In the genomic region with DNA sequence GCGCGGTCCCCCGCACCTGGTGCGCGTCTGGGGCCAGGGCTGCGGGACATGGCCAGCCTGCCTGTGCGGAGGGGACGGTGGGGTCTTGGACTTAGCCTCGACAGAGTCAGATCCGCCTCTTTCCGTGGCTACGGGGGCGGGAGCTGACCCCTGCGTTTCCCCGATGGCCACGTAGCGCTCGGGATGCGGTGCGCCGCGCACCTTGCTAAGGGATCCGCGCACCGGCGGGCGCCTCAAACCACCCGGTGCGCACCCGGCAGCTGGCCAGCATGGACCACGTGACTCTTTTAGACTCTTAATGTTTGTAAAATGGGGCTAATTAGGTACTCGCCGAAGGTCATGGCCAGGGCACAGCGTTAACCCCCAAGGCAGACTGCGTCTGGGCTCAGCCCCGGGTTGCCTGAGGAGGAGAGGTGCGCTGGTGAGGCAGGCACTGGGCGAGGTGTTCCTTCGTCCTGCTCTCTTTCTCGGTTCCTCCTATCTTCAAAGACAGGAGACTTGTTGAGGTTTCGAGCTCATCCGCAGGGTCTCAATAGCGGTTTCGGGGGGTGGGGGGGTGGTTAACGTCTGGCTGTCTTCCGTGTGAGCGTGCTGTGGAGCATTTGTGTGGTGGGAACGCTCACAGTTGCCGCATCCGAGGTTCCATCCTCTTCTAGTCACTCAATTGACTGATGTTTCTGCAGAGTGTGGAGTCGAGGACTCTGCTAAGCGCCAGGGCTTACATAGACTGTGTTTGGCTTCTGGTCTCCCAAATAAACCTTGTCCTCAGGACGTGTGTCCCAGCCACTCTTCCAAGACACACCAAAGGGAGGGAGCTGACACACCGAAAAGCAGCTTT, we compare ENCODE assay signal across 8 mouse cellular contexts. TPM values are rescaled to one million over a fixed set of nuclear protein-coding genes. Genes with fewer than 3 reads are reported as not detected.
DNase-seq lines count a peak whose midpoint lies in the region; ATAC-seq and TF ChIP-seq lines count a peak whose summit lies in the region.

No protein-coding gene starts in this region.

- no peak overlapping the region; the same call in 1 of the 2 replicates for H3K27ac ChIP-seq in embryonic facial prominence, embryonic 10.5 days (replicated peaks)
- H3K27ac ChIP-seq in limb, embryonic 11.5 days (replicated peaks; ENCODE audit: low read depth, low read length), result no peak overlapping the region
- peak overlapping the region; percentile 79 for H3K27ac ChIP-seq in neural tube, embryonic 15.5 days (replicated peaks)

- peaks cover 64% of the 10 kb centered on the region for H3K27me3 ChIP-seq in E14TG2a.4 (ENCODE audit: insufficient read depth, low read length)
- H3K27me3 ChIP-seq in embryonic facial prominence, embryonic 10.5 days (replicated peaks; ENCODE audit: low read depth, poor library complexity, severe bottlenecking), result peaks cover 72% of the 10 kb centered on the region
- peaks cover 47% of the 10 kb centered on the region for H3K27me3 ChIP-seq in limb, embryonic 11.5 days (ENCODE audit: control insufficient read depth, insufficient read depth, low read length)
- H3K27me3 ChIP-seq in neural tube, embryonic 15.5 days (replicated peaks), result peaks cover 42% of the 10 kb centered on the region

- TF ChIP-seq CTCF in E14TG2a.4 (conservative IDR thresholded peaks at IDR 0.05; ENCODE audit: low read length), result no peak

- H3K9me3 ChIP-seq in E14TG2a.4 (ENCODE audit: low read length), result peaks cover 6% of the 10 kb centered on the region
- peaks cover 9% of the 10 kb centered on the region; the same call in 1 of the 2 replicates for H3K9me3 ChIP-seq in embryonic facial prominence, embryonic 10.5 days
- no peaks in the 10 kb centered on the region; the same call in 1 of the 2 replicates for H3K9me3 ChIP-seq in limb, embryonic 11.5 days (ENCODE audit: control insufficient read depth, low read length)
- no peaks in the 10 kb centered on the region for H3K9me3 ChIP-seq in neural tube, embryonic 15.5 days (replicated peaks)

- peak; percentile 5 for DNase-seq in 3134 (ENCODE audit: extremely low read depth, insufficient read length, low spot score)
- DNase-seq in embryonic facial prominence, embryonic 10.5 days (ENCODE audit: low spot score), result peak; percentile 47
- peak; percentile 4 to 19 for DNase-seq in heart, postnatal 10 days
- no peak for DNase-seq in limb, embryonic 11.5 days (ENCODE audit: low spot score)
- no peak for DNase-seq in spleen, postnatal 4 days (ENCODE audit: low spot score in 2 of 2)
- no peak for DNase-seq in thymus, postnatal 10 days (ENCODE audit: low spot score in 2 of 2)

- H3K4me2 ChIP-seq in limb, embryonic 11.5 days (ENCODE audit: low read depth, severe bottlenecking), result peak overlapping the region; percentile 95
- peak overlapping the region; percentile 94 for H3K4me2 ChIP-seq in neural tube, embryonic 15.5 days

- ATAC-seq in limb, embryonic 11.5 days (ENCODE audit: insufficient number of reproducible peaks, low FRiP score, low TSS enrichment, low read depth), result no peak
- peak; percentile 17; the same call in 1 of the 2 replicates for ATAC-seq in neural tube, embryonic 15.5 days (ENCODE audit: low FRiP score)

- H3K36me3 ChIP-seq in E14TG2a.4 (ENCODE audit: insufficient read depth, low read length), result no peaks in the 10 kb centered on the region
- no peaks in the 10 kb centered on the region for H3K36me3 ChIP-seq in embryonic facial prominence, embryonic 10.5 days (replicated peaks)
- H3K36me3 ChIP-seq in limb, embryonic 11.5 days (ENCODE audit: control insufficient read depth, insufficient read depth, low read length), result no peaks in the 10 kb centered on the region
- no peaks in the 10 kb centered on the region for H3K36me3 ChIP-seq in neural tube, embryonic 15.5 days

- no peak overlapping the region for H3K9ac ChIP-seq in limb, embryonic 11.5 days (ENCODE audit: low read length)
- peak overlapping the region; percentile 67 for H3K9ac ChIP-seq in neural tube, embryonic 15.5 days (replicated peaks)

- 4% methylated on average over 54 of the region's 54 CpGs for WGBS in embryonic facial prominence, embryonic 10.5 days
- WGBS in limb, embryonic 11.5 days, result 4% methylated on average over 54 of the region's 54 CpGs
- WGBS in neural tube, embryonic 15.5 days, result 2% methylated on average over 54 of the region's 54 CpGs

- intact Hi-C loops in heart, postnatal 10 days (cut with DNase I), result no loop called here

- peaks cover 15% of the 10 kb centered on the region for H3K4me1 ChIP-seq in E14TG2a.4 (replicated peaks; ENCODE audit: low read depth, low read length)
- peaks cover 19% of the 10 kb centered on the region for H3K4me1 ChIP-seq in embryonic facial prominence, embryonic 10.5 days
- H3K4me1 ChIP-seq in limb, embryonic 11.5 days (ENCODE audit: control insufficient read depth, insufficient read depth, low read length), result peaks cover 7% of the 10 kb centered on the region; the same call in 1 of the 2 replicates
- peaks cover 23% of the 10 kb centered on the region for H3K4me1 ChIP-seq in neural tube, embryonic 15.5 days

- peak overlapping the region; percentile 84 for H3K4me3 ChIP-seq in E14TG2a.4 (replicated peaks; ENCODE audit: low read length)
- peak overlapping the region; percentile 69 for H3K4me3 ChIP-seq in embryonic facial prominence, embryonic 10.5 days
- peak overlapping the region; percentile 42 for H3K4me3 ChIP-seq in limb, embryonic 11.5 days (ENCODE audit: low read depth, low read length)
- peak overlapping the region; percentile 75 for H3K4me3 ChIP-seq in neural tube, embryonic 15.5 days (replicated peaks)

RNA-seq across cellular contexts. Expression of a gene that starts 3.2 kb away (rescaled TPM):
- polyA plus RNA-seq in embryonic facial prominence, embryonic 10.5 days (2016; fragmentation: Nextera tagmentation; extraction: Ambion mirVana), result 0.18 and 0.27 TPM in 2 replicates
- total RNA-seq in heart, postnatal 10 days (2021), result 1 to 10 TPM; 2.3 to 3.8 TPM
- 0.07 TPM in 1 of 2 replicates, not detected in the other for polyA plus RNA-seq in limb, embryonic 11.5 days (2014; fragmentation: Nextera tagmentation; extraction: Ambion mirVana)
- 8.5 and 10.0 TPM in 2 replicates for polyA plus RNA-seq in neural tube, embryonic 15.5 days (2015; fragmentation: Nextera tagmentation; extraction: Ambion mirVana)

Comparison
In these comparisons a context has a peak if more than half of its experiments do, and no peak if none do; other contexts are left out.
1. DNase-seq: peak in 3134 (single experiment), embryonic facial prominence, embryonic 10.5 days (single experiment) and heart, postnatal 10 days (2 of 2); none in limb, embryonic 11.5 days (single experiment), spleen, postnatal 4 days (0 of 2) and thymus, postnatal 10 days (0 of 2).
2. Peak in every context shown above with its lines, with median percentiles within 50 percentile points of each other: H3K4me3 ChIP-seq.